Mouse (Mus musculus): ENCODE results near the gene Hoxa6.

Hoxa6 gene

GRCm38 (mm10) chr6:52208072-52208867, at the start of gene Hoxa6:
TSS of gene Hoxa6 (minus strand) at chr6:52208722.
- DNase-seq (ENCODE audit: low spot score in 2 of 2), result no peak

- DNase-seq (ENCODE audit: low spot score in 2 of 2), result peak; percentile 64 to 90
Measured at GRCm38 (mm10) chr6:52256956-52257355, 48.4 kb upstream of the Hoxa6 start.

DNA sequence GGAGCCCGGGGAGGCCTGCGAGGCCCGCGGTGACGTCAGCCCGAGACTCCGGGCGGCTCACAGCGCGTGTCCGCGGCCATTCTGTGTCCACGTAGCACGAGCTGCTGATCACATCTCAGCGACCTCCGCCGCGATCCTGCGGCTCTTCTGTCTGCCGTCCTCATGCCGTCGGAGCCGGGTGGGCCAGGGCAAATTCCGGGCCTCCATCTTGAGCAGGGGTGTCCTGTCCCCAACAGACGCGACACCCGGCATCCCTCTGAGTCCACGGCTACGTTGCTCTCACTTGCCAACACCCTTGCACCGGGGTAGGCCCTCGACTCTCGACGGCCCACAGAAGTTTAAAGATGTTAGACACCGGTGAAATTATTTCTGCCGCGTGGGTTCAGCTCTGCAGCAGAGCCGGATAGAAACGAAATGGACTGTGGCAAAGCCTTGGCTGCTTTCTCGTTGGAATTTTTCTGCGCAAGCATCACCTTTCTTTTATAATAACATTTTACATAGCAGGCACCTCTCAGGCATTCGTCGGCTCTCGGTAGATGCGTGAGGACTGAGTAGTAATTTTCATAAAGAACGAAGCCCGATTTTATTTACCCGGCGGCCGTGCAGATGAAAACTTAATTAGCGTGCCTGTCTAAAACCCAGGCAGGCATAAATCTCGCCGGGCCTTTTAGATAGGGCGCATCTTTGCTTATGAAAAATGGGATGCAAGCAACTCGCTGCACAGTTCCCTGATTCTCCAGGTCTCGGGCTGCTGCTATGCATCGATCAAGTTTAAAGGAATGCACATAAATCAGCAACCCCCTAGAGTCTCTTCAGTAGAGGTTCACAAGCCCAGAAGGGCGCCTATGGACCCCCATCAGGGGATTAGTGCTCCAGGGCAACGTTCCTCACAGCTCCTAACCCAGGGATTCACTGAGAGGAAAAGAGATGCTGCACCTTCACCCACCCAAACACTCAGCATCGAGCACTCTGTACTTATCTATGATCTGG, 45.3 kb upstream of the Hoxa6 start:
- DNase-seq (ENCODE audit: low spot score in 2 of 2), result no peak

GRCm38 (mm10) chr6:52252775-52253376, 44.4 kb upstream of the Hoxa6 start:
- no peak for DNase-seq (ENCODE audit: low spot score in 2 of 2)

- DNase-seq (ENCODE audit: low spot score in 2 of 2), result no peak
Measured at GRCm38 (mm10) chr6:52252016-52252774, 43.7 kb upstream of the Hoxa6 start.

- DNase-seq (ENCODE audit: low spot score in 2 of 2), result no peak
Measured at GRCm38 (mm10) chr6:52251177-52251879, 42.8 kb upstream of the Hoxa6 start.

- no peak for DNase-seq (ENCODE audit: low spot score in 2 of 2)
Measured at GRCm38 (mm10) chr6:52249826-52250225, 41.3 kb upstream of the Hoxa6 start.

- no peak for DNase-seq (ENCODE audit: low spot score in 2 of 2)
Measured at GRCm38 (mm10) chr6:52249415-52249738, 40.9 kb upstream of the Hoxa6 start.

DNA sequence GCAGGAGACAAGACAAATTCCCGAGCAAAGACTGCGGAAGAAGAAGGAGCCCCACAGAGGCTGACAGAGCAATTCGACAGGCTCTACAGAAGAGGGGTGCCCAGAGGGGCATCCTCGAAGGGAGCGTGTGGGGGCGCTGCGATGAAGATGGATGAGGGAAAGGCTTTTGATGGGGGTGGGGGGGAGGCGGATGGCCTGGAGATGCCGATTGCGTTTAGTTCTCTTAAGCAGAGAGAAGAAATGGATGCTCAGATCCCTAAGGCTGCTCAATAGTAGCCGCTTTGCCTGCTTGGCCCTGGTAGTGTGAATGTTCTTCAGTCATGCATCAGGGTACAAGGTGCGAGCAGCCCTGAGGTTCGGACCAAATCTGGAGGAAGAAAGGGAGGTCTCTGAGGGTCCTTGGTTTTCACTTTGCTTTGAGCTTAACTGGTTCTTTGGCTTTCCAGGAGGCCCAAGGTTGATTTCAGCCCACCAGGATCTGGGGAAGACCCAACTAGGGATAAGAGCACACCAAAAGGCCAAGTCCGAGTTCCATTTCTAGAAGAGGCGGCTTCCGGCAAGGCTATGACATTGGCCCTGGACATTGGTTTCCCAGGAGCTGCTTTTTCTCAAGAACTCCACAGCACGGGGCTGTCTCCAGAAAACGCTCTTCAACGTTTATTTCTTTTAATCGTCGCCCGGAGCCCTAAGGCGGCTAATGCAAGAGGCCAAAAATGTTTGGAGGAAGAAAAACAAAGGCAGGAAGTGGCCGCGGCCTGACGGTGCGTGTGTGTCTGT, 40.3 kb upstream of the Hoxa6 start:
- no peak for DNase-seq (ENCODE audit: low spot score in 2 of 2)

GRCm38 (mm10) chr6:52247766-52248637, 39.5 kb upstream of the Hoxa6 start:
- no peak for DNase-seq (ENCODE audit: low spot score in 2 of 2)

DNA sequence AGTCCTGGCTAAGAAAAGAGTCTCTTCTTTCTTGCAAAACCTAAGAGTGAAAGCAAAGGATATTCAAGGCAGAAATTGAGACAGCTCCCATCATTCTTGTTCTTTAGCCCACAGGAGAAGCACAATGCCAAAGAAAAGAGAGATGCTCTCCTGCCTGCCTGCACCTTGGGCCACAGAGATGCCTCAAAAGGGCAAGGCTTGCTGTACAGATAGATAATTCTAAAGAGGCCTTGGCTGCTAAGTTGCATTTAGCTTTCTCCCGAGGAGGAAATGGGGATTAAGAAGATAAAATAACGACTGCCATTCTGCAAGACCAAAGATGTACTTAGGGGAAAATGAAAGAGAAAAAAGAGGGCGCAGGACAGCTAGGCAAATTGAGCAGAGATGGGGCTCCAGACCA, 38.4 kb upstream of the Hoxa6 start:
- no peak for DNase-seq (ENCODE audit: low spot score in 2 of 2)

- no peak for DNase-seq (ENCODE audit: low spot score in 2 of 2)
Measured at GRCm38 (mm10) chr6:52246403-52246803, 37.9 kb upstream of the Hoxa6 start.

GRCm38 (mm10) chr6:52245757-52246142, 37.2 kb upstream of the Hoxa6 start, which contains the start of gene Hoxa11:
TSS of gene Hoxa11 (minus strand) at chr6:52245810.
- no peak for DNase-seq (ENCODE audit: low spot score in 2 of 2)

- no peak for DNase-seq (ENCODE audit: low spot score in 2 of 2)
Measured at GRCm38 (mm10) chr6:52245040-52245756, 36.7 kb upstream of the Hoxa6 start.

DNA sequence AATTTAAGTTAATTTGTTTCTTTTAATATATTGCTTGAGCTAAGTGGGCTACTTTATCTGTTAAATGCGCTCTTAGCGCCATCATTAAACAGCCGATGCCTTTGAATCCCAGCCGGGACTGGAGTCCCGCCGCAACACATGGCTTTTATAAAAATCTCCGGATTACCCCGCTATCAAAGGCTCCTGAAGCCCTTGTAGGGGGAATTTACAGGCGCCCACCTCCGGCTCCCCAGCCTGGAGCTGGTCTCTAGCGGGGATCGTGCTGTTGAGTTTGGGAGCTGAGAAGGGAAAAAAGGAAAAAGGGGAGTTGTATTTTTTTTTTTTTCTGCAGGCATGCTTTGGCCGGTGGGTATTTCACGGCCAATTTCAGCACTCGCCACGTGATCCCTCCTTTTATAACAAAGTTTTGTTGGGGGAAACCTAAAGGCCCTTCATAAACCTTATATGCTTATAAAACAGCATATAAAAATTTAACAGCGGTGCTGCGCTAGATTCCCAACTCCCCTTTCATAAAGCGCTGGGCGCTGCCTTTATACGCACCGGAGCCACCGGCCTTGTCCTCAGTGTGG, 36.0 kb upstream of the Hoxa6 start:
- DNase-seq (ENCODE audit: low spot score in 2 of 2), result no peak

DNA sequence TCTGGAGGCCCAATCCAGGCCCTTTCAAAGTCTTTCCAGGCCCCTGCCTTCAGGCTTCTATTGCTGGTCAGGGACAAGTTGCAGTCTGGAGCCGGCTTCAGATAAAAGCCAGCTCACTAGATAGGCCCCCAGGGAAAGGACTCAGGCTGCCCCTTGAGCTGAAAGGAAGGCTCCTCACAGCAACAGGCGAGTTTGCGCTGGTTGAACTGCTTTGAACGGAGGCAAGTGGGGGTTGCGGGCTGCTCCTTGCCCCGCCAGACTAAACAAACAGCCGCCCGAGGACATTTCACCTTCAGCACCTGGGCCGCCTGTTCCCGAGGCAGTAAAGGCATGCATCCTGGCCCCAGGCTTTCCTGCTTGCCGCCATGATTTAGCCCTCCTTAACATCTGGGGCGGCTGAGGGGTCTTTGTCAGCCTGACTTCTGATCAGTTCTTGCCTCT, 35.2 kb upstream of the Hoxa6 start:
- DNase-seq (ENCODE audit: low spot score in 2 of 2), result no peak

DNA sequence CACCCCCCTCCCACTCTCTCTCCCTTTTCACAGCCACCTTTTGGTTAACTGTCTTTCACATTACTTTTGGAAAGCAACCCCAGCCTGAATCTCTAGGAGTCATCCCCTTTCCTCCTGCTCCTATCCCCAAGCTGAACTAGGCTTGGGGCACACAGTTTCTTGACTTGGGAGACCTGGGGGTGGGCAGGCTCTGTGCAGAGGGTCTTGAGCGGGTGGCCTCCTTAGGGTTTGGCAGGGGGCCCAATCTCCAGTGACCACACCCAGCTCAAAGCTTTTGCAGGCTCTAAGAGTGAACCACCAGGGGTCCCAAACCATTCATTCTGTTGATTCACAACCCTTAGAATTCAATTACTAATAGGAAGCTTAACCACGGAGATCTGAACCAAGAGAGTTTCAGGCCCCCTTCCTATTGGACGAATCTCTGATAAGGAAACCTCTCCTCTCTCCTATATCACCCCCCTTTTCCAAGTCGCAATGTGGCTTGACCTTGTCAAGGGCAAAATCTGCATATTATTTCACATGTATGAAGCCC, 34.3 kb upstream of the Hoxa6 start:
- DNase-seq (ENCODE audit: low spot score in 2 of 2), result no peak

Data from thymus, postnatal 10 days (tissue).